Mouse (Mus musculus): ENCODE results near the gene Lpin2. TPM values are rescaled to one million over a fixed set of nuclear protein-coding genes. Genes with fewer than 3 reads are reported as not detected.

Lpin2 gene
- polyA plus RNA-seq, 1 experiment from 2014 or later = 42.5 TPM

- WGBS = 82% methylated on average over 1 of the region's 1 CpGs
- Histone ChIP-seq H3K36me3 (ENCODE audit: control insufficient read depth, insufficient read depth, low read length) (no peaks in the 10 kb centered on the region), H3K27ac (ENCODE audit: low read depth, low read length) (no peak overlapping the region), H3K9me3 (ENCODE audit: control insufficient read depth, low read length) (no peaks in the 10 kb centered on the region), H3K4me1 (ENCODE audit: control insufficient read depth, insufficient read depth, low read depth, low read length) (0 out of 2 replicates have a peak, but pooled peaks cover 2% of the 10 kb centered on the region), H3K4me2 (ENCODE audit: low read length) (no peak overlapping the region), H3K9ac (ENCODE audit: low read depth, low read length) (no peak overlapping the region), H3K4me3 (ENCODE audit: low read length) (no peak overlapping the region), H3K27me3 (replicated peaks; ENCODE audit: control insufficient read depth, insufficient read depth, low read length) (no peaks in the 10 kb centered on the region)
- no peak for ATAC-seq
Observed at GRCm38 (mm10) chr17:71208921-71209320, 26.6 kb downstream of the Lpin2 start.

GRCm38 (mm10) chr17:71209936-71210335 lies 27.6 kb downstream of the Lpin2 start:
- WGBS = 82% methylated on average over 3 of the region's 3 CpGs
- H3K36me3 ChIP-seq (ENCODE audit: control insufficient read depth, insufficient read depth, low read length) = no peaks in the 10 kb centered on the region
- no peak overlapping the region for H3K4me3 ChIP-seq (ENCODE audit: low read length)
- no peak overlapping the region for H3K27ac ChIP-seq (ENCODE audit: low read depth, low read length)
- H3K27me3 ChIP-seq (replicated peaks; ENCODE audit: control insufficient read depth, insufficient read depth, low read length) = no peaks in the 10 kb centered on the region
- no peak overlapping the region for H3K4me2 ChIP-seq (ENCODE audit: low read length)
- no peak overlapping the region for H3K9ac ChIP-seq (ENCODE audit: low read depth, low read length)
- no peak for ATAC-seq
- H3K9me3 ChIP-seq (ENCODE audit: control insufficient read depth, low read length) = no peaks in the 10 kb centered on the region
- 0 out of 2 replicates have a peak, but pooled peaks cover 2% of the 10 kb centered on the region for H3K4me1 ChIP-seq (ENCODE audit: control insufficient read depth, insufficient read depth, low read depth, low read length)

- Histone ChIP-seq H3K27ac (ENCODE audit: low read depth, low read length) (no peak overlapping the region), H3K4me2 (ENCODE audit: low read length) (no peak overlapping the region), H3K4me3 (ENCODE audit: low read length) (no peak overlapping the region), H3K36me3 (ENCODE audit: control insufficient read depth, insufficient read depth, low read length) (no peaks in the 10 kb centered on the region), H3K27me3 (replicated peaks; ENCODE audit: control insufficient read depth, insufficient read depth, low read length) (no peaks in the 10 kb centered on the region), H3K4me1 (ENCODE audit: control insufficient read depth, insufficient read depth, low read depth, low read length) (0 out of 2 replicates have a peak, but pooled peaks cover 2% of the 10 kb centered on the region), H3K9me3 (ENCODE audit: control insufficient read depth, low read length) (no peaks in the 10 kb centered on the region), H3K9ac (ENCODE audit: low read depth, low read length) (no peak overlapping the region)
- no peak for ATAC-seq
- 68% methylated on average over 6 of the region's 6 CpGs for WGBS
Observed at GRCm38 (mm10) chr17:71211962-71212646, 29.7 kb downstream of the Lpin2 start.

GRCm38 (mm10) chr17:71213666-71214065 lies 31.3 kb downstream of the Lpin2 start:
- Histone ChIP-seq H3K27me3 (replicated peaks; ENCODE audit: control insufficient read depth, insufficient read depth, low read length) (no peaks in the 10 kb centered on the region), H3K4me3 (ENCODE audit: low read length) (no peak overlapping the region), H3K4me2 (ENCODE audit: low read length) (no peak overlapping the region), H3K9me3 (ENCODE audit: control insufficient read depth, low read length) (no peaks in the 10 kb centered on the region), H3K36me3 (ENCODE audit: control insufficient read depth, insufficient read depth, low read length) (peaks cover 7% of the 10 kb centered on the region), H3K27ac (ENCODE audit: low read depth, low read length) (no peak overlapping the region), H3K4me1 (ENCODE audit: control insufficient read depth, insufficient read depth, low read depth, low read length) (0 out of 2 replicates have a peak, but pooled peaks cover 2% of the 10 kb centered on the region), H3K9ac (ENCODE audit: low read depth, low read length) (no peak overlapping the region)
- no peak for ATAC-seq
- WGBS = 84% methylated on average over 1 of the region's 1 CpGs

GRCm38 (mm10) chr17:71214514-71215240 lies 32.3 kb downstream of the Lpin2 start:
- Histone ChIP-seq H3K9ac (ENCODE audit: low read depth, low read length) (no peak overlapping the region), H3K27ac (ENCODE audit: low read depth, low read length) (no peak overlapping the region), H3K36me3 (ENCODE audit: control insufficient read depth, insufficient read depth, low read length) (peaks cover 7% of the 10 kb centered on the region), H3K4me1 (ENCODE audit: control insufficient read depth, insufficient read depth, low read depth, low read length) (0 out of 2 replicates have a peak, but pooled peaks cover 2% of the 10 kb centered on the region), H3K4me2 (ENCODE audit: low read length) (no peak overlapping the region), H3K4me3 (ENCODE audit: low read length) (no peak overlapping the region), H3K27me3 (replicated peaks; ENCODE audit: control insufficient read depth, insufficient read depth, low read length) (no peaks in the 10 kb centered on the region), H3K9me3 (ENCODE audit: control insufficient read depth, low read length) (no peaks in the 10 kb centered on the region)
- ATAC-seq = no peak
- WGBS = 86% methylated on average over 17 of the region's 17 CpGs

GRCm38 (mm10) chr17:71215241-71215839 lies 33.0 kb downstream of the Lpin2 start:
- Histone ChIP-seq H3K4me3 (ENCODE audit: low read length) (no peak overlapping the region), H3K27me3 (replicated peaks; ENCODE audit: control insufficient read depth, insufficient read depth, low read length) (no peaks in the 10 kb centered on the region), H3K36me3 (ENCODE audit: control insufficient read depth, insufficient read depth, low read length) (peaks cover 7% of the 10 kb centered on the region), H3K9me3 (ENCODE audit: control insufficient read depth, low read length) (no peaks in the 10 kb centered on the region), H3K4me1 (ENCODE audit: control insufficient read depth, insufficient read depth, low read depth, low read length) (0 out of 2 replicates have a peak, but pooled peaks cover 2% of the 10 kb centered on the region), H3K9ac (ENCODE audit: low read depth, low read length) (no peak overlapping the region), H3K27ac (ENCODE audit: low read depth, low read length) (no peak overlapping the region), H3K4me2 (ENCODE audit: low read length) (no peak overlapping the region)
- no peak for ATAC-seq
- WGBS = 74% methylated on average over 2 of the region's 2 CpGs

- ATAC-seq = no peak
- Histone ChIP-seq H3K9me3 (ENCODE audit: control insufficient read depth, low read length) (no peaks in the 10 kb centered on the region), H3K4me1 (ENCODE audit: control insufficient read depth, insufficient read depth, low read depth, low read length) (0 out of 2 replicates have a peak, but pooled peaks cover 2% of the 10 kb centered on the region), H3K27ac (ENCODE audit: low read depth, low read length) (no peak overlapping the region), H3K4me3 (ENCODE audit: low read length) (no peak overlapping the region), H3K9ac (ENCODE audit: low read depth, low read length) (no peak overlapping the region), H3K36me3 (ENCODE audit: control insufficient read depth, insufficient read depth, low read length) (peaks cover 7% of the 10 kb centered on the region), H3K4me2 (ENCODE audit: low read length) (no peak overlapping the region), H3K27me3 (replicated peaks; ENCODE audit: control insufficient read depth, insufficient read depth, low read length) (no peaks in the 10 kb centered on the region)
- WGBS = 96% methylated on average over 2 of the region's 2 CpGs
Observed at GRCm38 (mm10) chr17:71216263-71216662, 33.9 kb downstream of the Lpin2 start.

- no peak for ATAC-seq
- Histone ChIP-seq H3K9ac (ENCODE audit: low read depth, low read length) (no peak overlapping the region), H3K36me3 (ENCODE audit: control insufficient read depth, insufficient read depth, low read length) (peaks cover 7% of the 10 kb centered on the region), H3K4me3 (ENCODE audit: low read length) (no peak overlapping the region), H3K4me1 (ENCODE audit: control insufficient read depth, insufficient read depth, low read depth, low read length) (no peaks in the 10 kb centered on the region), H3K27ac (ENCODE audit: low read depth, low read length) (no peak overlapping the region), H3K9me3 (ENCODE audit: control insufficient read depth, low read length) (no peaks in the 10 kb centered on the region), H3K27me3 (replicated peaks; ENCODE audit: control insufficient read depth, insufficient read depth, low read length) (no peaks in the 10 kb centered on the region), H3K4me2 (ENCODE audit: low read length) (no peak overlapping the region)
- 85% methylated on average over 5 of the region's 5 CpGs for WGBS
Observed at GRCm38 (mm10) chr17:71217111-71217685, 34.8 kb downstream of the Lpin2 start.

GRCm38 (mm10) chr17:71221383-71221782 lies 39.0 kb downstream of the Lpin2 start:
- Histone ChIP-seq H3K4me3 (ENCODE audit: low read length) (no peak overlapping the region), H3K27ac (ENCODE audit: low read depth, low read length) (no peak overlapping the region), H3K4me2 (ENCODE audit: low read length) (no peak overlapping the region), H3K9ac (ENCODE audit: low read depth, low read length) (no peak overlapping the region), H3K27me3 (replicated peaks; ENCODE audit: control insufficient read depth, insufficient read depth, low read length) (no peaks in the 10 kb centered on the region), H3K9me3 (ENCODE audit: control insufficient read depth, low read length) (no peaks in the 10 kb centered on the region), H3K36me3 (ENCODE audit: control insufficient read depth, insufficient read depth, low read length) (peaks cover 9% of the 10 kb centered on the region), H3K4me1 (ENCODE audit: control insufficient read depth, insufficient read depth, low read depth, low read length) (no peaks in the 10 kb centered on the region)
- ATAC-seq = no peak
- WGBS = 86% methylated on average over 3 of the region's 3 CpGs
